In the genomic region with DNA sequence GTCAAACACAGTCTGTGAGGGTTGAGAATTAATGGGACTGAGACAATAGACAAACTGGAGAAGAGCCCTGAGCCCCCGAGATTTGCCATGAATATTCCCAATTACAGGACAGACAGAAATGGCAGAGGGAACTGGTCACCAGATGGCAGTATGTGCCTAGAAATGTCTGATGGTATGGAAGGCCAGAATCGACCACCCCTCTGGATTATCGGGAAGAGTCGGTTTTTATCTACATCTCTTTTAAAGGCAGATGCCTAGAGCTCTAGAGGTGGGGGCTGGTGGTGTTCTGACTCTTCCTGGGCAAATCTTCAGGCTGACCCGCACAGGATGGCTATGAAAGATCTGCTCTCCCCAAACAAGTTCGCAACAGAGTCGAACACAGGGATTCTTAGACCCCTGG, we compare ENCODE assay signal across 8 mouse cellular contexts. TPM values are rescaled to one million over a fixed set of nuclear protein-coding genes. Genes with fewer than 3 reads are reported as not detected.
DNase-seq lines count a peak whose midpoint lies in the region; ATAC-seq and TF ChIP-seq lines count a peak whose summit lies in the region.

No protein-coding gene starts in this region.

- no peak for TF ChIP-seq POLR2A in kidney, adult 2 months (IDR thresholded peaks at IDR 0.05; ENCODE audit: low read depth, low read length)

- in situ Hi-C loops in ES-E14 (cut with MboI; ENCODE audit: low sequenced_read_pairs in 2 of 2, unreplicated experiment in 2 of 2) = no loop called here

- peak; percentile 51; the same call in 1 of the 2 replicates for ATAC-seq in hindbrain, embryonic 14.5 days (ENCODE audit: low FRiP score)

- no peak overlapping the region for H3K4me3 ChIP-seq in kidney, adult 2 months (ENCODE audit: insufficient read depth, low read depth, low read length)
- H3K4me3 ChIP-seq in ES-E14 (ENCODE audit: insufficient read depth in 1 of 2, low read depth in 1 of 2, low read length in 2 of 2, poor library complexity in 1 of 2, severe bottlenecking in 1 of 2) = no peak overlapping the region
- no peak overlapping the region for H3K4me3 ChIP-seq in hindbrain, embryonic 14.5 days (replicated peaks; ENCODE audit: low read length)

- H3K4me2 ChIP-seq in hindbrain, embryonic 14.5 days (replicated peaks) = peak overlapping the region; percentile 28; the same call in 1 of the 2 replicates

- H3K36me3 ChIP-seq in kidney, adult 2 months (ENCODE audit: control insufficient read depth, insufficient read depth, low read length) = no peaks in the 10 kb centered on the region
- no peaks in the 10 kb centered on the region for H3K36me3 ChIP-seq in ES-E14 (ENCODE audit: control insufficient read depth, insufficient read depth, low read length, poor library complexity, severe bottlenecking)
- no peaks in the 10 kb centered on the region for H3K36me3 ChIP-seq in hindbrain, embryonic 14.5 days (replicated peaks; ENCODE audit: control insufficient read depth, insufficient read depth)

- H3K9me3 ChIP-seq in ES-E14 (ENCODE audit: control insufficient read depth, insufficient read depth, low read depth, low read length) = no peaks in the 10 kb centered on the region
- no peaks in the 10 kb centered on the region for H3K9me3 ChIP-seq in hindbrain, embryonic 14.5 days (ENCODE audit: control insufficient read depth, low read length)

- no peak overlapping the region for H3K27ac ChIP-seq in kidney, adult 2 months (ENCODE audit: insufficient read depth, low read depth, low read length)
- no peak overlapping the region for H3K27ac ChIP-seq in ES-E14 (ENCODE audit: insufficient read depth, low read depth, low read length, poor library complexity, severe bottlenecking)
- no peak overlapping the region for H3K27ac ChIP-seq in hindbrain, embryonic 14.5 days

- WGBS in kidney, adult 2 months = 32% methylated on average over 7 of the region's 7 CpGs
- 21% methylated on average over 7 of the region's 7 CpGs for WGBS in hindbrain, embryonic 14.5 days

- no peak overlapping the region for H3K9ac ChIP-seq in ES-E14 (ENCODE audit: insufficient read depth, low read depth, low read length, poor library complexity, severe bottlenecking)
- H3K9ac ChIP-seq in hindbrain, embryonic 14.5 days = no peak overlapping the region

- H3K27me3 ChIP-seq in kidney, adult 2 months (replicated peaks; ENCODE audit: control insufficient read depth, insufficient read depth, low read length) = no peaks in the 10 kb centered on the region
- no peaks in the 10 kb centered on the region for H3K27me3 ChIP-seq in hindbrain, embryonic 14.5 days (ENCODE audit: control insufficient read depth, insufficient read depth, low read length)

- DNase-seq in kidney, adult 2 months = peak; percentile 8
- DNase-seq in kidney, adult 11 months = no peak
- no peak for DNase-seq in ES-E14 (ENCODE audit: low read depth, low spot score)
- DNase-seq in embryo, embryonic 11 days = peak; percentile 78
- peak; percentile 85 for DNase-seq in hindbrain, embryonic 14.5 days (ENCODE audit: low spot score)
- DNase-seq in neural tube, embryonic 10.5 days (ENCODE audit: extremely low spot score, low spot score) = peak; percentile 55
- no peak for DNase-seq in spleen, adult 18-20 months
- DNase-seq in adrenal gland, adult 8-10 months = no peak

- TF ChIP-seq CTCF in kidney, adult 2 months (conservative IDR thresholded peaks at IDR 0.05; ENCODE audit: insufficient read depth, insufficient read length, low read depth, low read length) = peak; percentile 48

- H3K4me1 ChIP-seq in kidney, adult 2 months (ENCODE audit: control insufficient read depth, insufficient read depth, low read length) = no peaks in the 10 kb centered on the region
- H3K4me1 ChIP-seq in ES-E14 (ENCODE audit: control insufficient read depth in 2 of 2, insufficient read depth in 2 of 2, low read length in 2 of 2, poor library complexity in 1 of 2) = no peaks in the 10 kb centered on the region
- H3K4me1 ChIP-seq in hindbrain, embryonic 14.5 days (replicated peaks; ENCODE audit: control insufficient read depth, insufficient read depth, low read length) = 0 out of 2 replicates have a peak, but pooled peaks cover 3% of the 10 kb centered on the region

TF ChIP-seq in ES-E14, 5 proteins besides CTCF, POLR2A, EP300 and RAD21:
- TF ChIP-seq HCFC1 (IDR thresholded peaks at IDR 0.05; ENCODE audit: borderline replicate concordance, insufficient read depth, low read length) (no peak), ZC3H11A (IDR thresholded peaks at IDR 0.05; ENCODE audit: borderline replicate concordance, low read depth, low read length) (peak; percentile 68; the same call in 1 of the 2 replicates)

RNA-seq across cellular contexts. Expression of gene Pum3, which starts 17.9 kb away (rescaled TPM):
- 13.1 and 15.2 TPM in 2 replicates for polyA plus RNA-seq in kidney, adult 2 months (2012; rRNA removed)
- total RNA-seq in ES-E14 (2012; rRNA removed) = 102 and 120 TPM in 2 replicates
- polyA plus RNA-seq in hindbrain, embryonic 14.5 days (2014; fragmentation: Nextera tagmentation; extraction: Ambion mirVana) = 58.8 and 59.3 TPM in 2 replicates
- 100 to 1,000 TPM in 2 of 4 experiments, 10 to 100 TPM in 2; 88.4 to 137 (median 107) TPM for total RNA-seq in adrenal gland, adult 8-10 months (2022)

Comparison
In these comparisons a context has a peak if more than half of its experiments do, and no peak if none do; other contexts are left out.
1. DNase-seq: peak in kidney, adult 2 months (single experiment), embryo, embryonic 11 days (single experiment), hindbrain, embryonic 14.5 days (single experiment) and neural tube, embryonic 10.5 days (single experiment); none in kidney, adult 11 months (single experiment), ES-E14 (single experiment), spleen, adult 18-20 months (0 of 2) and adrenal gland, adult 8-10 months (single experiment).